Mouse (Mus musculus) adrenal gland, adult 8-10 months (tissue): Measurements from ENCODE around the gene Pex14. TPM values are rescaled to one million over a fixed set of nuclear protein-coding genes. Genes with fewer than 3 reads are reported as not detected.

Experiments
- DNase-seq: peaks from one replicate; pipeline ENCODE4 v3.0.0; 2022
- total RNA-seq, 4 experiments: library from RNA; stranded (reverse); gene quantifications; 2 replicates each; pipeline ENCODE4 v1.2.4; 2022

The Pex14 gene
- total RNA-seq, 4 experiments from 2014 or later = 63.2 to 74.7 (median 67.3) TPM

DNA sequence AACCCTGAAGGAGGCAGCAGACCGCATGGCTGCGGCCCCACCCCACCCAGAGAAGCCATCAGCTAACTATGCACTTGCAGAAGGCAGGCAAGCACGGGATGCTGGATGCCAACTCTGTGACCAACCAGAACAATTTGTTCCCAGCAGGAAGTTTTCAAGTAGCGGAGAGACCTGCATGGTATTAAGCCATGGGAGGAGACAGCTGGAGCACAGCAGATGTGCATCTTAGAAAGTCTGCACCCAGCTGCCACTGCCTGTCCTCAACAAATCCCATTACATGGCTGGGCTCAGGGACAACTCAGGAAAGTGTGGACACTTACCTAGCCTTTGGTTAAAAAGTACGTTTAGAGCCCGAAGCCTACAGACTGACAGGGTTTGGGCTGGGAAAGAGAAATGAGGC is 117.4 kb downstream of the Pex14 start:
- DNase-seq = no peak

DNA sequence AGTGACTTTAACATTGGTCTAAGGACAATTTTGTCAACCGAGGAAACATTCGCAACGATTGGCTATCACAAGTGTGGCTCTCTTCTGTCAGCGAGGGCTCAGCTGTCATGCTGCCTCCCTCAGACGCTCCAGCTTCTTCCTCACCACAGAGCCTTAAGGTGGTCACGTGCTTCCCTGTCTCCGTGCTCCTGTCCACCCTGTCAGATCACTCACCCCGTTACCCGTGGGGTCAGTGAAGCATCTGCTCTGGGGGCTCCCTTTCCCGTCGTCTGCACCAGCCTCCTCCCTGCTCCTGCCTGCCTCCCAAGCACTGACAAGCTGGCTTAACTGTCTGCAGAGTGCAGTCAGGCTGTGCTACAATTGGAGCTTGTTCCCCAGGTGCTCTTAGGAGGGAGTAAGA is 119.8 kb downstream of the Pex14 start:
- DNase-seq = no peak

DNA sequence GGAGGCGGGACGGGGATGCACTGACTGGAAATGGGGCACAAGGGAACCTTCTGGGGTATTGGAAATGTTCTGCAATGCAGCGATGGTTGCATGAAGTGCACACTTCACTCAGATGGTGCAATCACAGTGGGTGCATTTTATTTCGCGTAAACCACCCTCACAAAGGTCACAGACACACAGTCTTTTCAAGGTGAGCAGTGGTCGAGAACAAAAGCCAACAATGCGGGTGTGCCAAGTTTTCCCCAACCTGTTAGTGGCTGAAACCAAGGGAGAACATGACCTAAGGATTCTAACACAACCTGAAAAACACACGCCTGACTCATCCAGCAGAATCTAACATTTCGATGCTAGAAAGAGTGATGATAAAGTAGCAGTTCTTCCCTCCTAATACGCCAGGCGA is 120.8 kb downstream of the Pex14 start:
- no peak for DNase-seq

DNA sequence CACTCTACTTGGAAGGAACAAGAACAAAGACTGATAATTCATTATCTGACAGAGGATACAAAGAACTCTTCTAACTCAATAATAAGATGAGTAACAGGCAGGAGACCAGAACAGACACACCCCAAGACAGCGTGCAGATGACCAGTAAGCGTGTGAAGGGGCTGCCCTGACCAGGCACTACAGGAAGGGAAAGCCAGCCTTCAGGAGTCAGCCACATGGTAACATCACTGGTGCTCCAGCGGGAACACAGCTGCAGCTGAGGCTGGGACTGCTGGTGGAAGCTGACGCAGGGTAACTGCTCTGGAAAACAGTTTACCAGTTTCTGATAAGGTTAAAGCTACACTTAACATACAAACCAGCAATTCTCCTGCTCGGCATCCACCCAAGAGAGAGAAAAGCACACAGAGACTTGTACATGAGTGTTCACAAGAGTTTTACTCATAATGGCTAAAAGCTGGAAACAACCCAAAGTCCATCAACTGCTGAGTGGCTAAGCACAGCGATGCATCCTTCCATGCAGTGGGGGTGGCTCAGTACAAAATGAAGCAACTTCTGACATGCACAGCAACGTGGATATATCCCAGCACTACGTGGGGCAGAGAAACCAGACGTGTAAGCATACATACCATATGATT is 121.3 kb downstream of the Pex14 start:
- no peak for DNase-seq

DNA sequence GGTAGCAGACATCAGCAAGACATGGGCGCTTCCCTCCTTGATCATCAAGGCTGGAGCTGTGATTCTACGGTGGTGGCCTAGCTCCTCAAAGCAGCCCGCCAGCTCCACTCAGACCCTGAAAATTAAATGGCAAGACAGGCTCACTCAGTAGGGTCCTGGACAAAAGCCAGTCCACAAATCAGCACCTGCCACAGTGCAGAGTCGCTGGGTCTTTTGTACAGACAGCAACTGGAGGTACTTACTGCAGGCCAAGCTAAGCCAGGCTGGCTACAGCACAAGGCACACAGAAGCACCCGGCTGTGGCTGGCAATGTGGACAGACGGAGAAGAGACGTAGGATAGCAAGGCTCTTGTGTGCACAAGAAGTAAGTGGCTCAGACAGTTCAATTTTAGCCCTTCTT is 124.8 kb downstream of the Pex14 start:
- no peak for DNase-seq

DNA sequence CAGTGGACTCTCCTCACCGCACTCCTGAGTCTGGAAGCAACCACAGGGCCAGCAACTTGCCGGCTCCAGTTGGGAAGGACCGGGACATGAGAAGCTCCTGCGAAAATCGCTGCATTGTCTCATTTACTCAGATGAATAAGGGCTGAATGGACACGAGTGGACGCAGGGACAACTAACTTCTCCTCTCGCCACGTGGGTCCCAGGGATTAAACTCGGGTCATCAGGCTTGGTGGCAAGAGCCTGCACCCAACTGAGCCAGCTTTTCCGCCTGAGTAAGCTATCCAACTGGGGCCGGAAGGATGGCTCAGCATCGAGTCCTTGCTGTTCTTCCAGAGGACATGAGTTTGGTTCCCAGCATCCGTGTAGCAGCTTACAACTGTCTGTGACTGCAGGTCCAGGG is 126.3 kb downstream of the Pex14 start:
- no peak for DNase-seq

DNA sequence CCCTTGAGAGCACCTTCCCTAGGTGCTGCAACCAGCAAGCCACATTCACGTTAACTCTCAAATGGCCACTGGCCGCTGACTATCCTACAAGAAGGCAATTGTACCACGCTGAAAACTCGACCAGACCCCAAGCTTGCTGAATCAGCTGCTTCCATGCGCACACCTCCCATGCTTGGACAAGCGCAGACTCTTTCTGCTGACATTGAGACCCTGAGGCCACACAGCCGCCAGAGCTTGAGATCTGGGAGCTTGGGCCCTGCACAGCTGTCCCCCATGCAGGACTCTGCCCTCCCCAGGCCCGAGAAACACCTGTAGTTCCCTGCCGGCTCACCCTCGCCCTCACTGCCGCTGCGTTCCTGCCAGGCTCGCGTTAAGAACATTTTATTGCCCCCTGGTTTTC is 127.0 kb downstream of the Pex14 start:
- no peak for DNase-seq

DNA sequence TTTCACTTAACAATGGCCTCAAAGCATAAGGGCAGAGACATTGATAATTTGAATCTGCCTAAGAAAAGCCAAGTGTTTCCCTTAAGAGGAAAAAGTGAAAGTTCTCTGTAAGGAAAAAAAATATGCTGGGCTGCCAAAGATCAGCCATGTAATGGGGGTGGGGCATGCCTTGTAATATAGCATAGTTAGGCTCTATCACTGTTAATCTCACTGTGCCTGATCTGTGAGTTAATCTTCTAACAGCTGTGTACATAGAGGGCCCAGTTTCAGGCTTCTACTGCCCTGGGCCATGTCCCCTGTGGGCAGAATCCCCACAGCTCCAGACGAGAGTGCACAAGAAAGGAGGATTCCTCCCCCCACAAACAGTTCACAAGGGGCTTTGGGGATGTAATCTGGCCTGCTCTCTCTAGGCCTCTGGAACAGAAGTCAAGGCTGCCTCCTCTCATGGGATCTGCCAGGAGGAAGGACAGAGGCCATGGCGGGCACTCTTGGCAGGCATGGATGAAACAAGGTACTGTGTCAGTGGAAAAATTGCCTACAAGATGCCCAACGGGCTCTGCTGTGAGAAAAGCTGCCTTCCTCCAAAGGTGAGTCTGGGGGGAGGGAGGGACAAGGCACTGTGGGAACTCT is 127.9 kb downstream of the Pex14 start:
- no peak for DNase-seq

DNA sequence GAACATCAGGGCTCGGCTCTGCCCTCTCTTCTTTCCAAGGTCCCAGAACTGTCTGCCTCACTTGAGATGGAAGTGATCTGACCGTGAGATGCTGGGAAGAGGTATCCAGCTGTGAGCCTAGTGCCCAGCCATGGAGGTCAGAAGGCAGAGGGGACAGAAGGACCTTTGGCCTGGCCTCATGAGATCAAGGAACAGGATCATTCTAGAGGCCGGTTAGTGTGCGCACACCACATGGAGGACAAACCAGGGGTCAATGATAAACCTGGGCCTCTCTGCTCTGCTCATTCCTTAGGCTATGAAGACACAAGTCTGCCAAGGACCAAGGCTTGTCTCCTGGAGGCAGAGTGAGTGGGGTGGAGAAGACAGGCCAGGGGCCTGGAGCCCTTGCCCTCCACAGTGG is 128.9 kb downstream of the Pex14 start:
- no peak for DNase-seq

DNA sequence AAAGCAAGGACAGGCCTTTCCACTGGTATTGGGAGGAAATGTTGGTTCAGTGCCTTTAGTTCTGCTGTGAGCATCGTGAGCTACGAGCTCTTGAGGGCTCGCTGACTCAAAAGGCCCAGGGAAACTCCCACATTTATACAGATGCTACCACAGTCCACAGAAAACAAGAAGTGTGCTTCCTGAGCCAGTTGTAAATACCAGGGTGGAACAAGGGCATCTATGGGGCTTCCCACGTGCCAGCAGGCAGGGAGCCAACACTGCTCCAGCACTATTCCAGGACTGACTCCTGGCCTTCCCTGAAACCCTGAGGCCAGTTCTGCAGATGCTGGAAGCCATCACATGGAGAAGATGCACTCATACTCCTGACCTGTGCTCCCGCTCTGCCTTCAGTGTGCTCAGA is 130.1 kb downstream of the Pex14 start:
- DNase-seq = no peak

DNA sequence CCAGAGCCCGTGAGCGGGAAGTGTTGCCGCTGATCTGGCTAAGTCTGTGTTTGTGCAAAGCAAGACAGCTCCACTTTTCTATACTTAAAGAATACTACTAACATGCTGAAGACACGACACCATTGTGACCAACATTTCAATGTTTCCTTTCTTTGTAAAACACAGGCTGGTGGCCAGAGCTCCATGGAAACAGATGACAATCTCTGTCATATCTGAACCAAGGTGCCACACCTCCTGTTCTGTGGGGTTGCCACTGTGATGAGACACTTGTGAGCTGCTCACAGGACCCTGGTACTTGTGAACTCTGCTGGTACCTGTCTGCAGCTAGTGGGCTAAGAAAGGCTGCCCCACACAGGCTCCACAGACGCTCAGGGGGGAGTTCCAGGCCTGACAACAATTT is 130.8 kb downstream of the Pex14 start:
- no peak for DNase-seq

DNA sequence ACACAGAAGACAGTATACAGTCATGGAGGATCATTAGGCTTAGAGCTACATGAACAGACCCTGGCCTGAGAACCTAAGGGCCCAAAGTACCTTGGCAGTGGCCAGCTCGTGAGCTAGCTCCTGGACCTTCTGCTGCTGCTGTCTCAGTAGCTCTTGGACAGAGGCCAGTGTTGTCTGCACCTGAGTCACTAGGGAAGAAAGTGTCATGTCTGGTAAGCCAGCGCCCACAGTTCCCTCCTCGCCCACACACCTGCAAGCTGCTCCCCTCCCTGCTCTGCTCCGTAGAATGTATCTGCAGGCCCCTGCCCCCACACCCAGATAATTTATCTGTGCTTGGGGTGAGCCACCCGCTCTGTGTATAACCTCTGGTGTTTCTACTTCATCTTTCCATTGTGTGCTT is 133.5 kb downstream of the Pex14 start:
- no peak for DNase-seq

DNA sequence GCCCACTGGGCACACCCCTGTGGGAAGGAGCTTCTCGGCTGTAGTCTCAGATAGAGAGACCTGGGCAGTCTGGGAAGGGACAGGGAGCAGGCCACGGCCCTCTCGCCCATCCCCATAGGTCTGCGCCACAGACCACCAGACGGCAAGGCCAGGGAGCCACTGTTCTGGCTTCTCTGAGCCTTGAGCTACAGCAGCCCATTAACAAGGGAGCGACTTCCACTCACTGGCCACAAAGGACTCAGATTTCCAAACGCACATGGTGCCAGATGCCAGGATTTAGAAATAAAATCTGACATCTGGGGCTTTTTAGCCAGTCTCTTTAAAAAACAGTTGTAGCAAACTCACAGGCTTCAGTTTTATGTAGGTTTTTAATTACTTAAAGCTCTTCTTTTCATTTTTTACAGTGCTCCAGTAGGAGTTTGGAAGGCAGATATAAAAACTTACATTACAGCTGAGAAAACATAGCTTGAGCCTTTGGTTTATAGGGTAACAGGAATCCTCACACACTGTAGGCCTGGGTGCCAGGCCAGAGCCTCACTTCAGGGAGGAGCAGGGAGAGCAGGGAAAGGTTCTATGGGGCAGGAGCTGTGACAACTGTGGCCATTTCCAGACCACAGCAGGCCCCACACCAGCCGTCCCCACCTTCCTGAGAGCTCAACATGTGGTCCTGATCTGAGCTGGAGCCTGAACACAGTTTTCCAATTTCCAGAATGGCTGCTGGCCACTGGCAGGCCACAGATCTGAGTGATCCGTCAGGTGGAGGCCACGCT is 134.9 kb downstream of the Pex14 start:
- no peak for DNase-seq

DNA sequence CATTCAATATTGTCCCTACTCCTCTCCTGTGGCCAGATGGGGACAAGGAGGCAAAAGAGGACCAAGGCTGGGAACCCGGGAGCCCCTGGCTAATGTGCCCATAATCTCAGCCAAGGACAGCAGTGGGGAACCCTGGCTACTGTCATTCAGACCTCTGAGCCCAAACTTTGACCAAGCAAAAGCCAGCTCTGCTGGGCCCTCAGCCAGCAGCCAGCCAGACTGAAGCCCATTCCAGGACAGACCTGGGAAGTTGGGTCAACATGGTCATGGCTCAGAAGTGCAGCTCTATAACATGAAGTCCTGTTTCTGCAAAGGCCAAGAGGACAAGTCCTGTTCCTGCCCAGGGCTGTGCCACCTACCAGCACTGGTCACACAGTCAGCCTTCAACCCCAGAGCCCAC is 137.6 kb downstream of the Pex14 start:
- no peak for DNase-seq

DNA sequence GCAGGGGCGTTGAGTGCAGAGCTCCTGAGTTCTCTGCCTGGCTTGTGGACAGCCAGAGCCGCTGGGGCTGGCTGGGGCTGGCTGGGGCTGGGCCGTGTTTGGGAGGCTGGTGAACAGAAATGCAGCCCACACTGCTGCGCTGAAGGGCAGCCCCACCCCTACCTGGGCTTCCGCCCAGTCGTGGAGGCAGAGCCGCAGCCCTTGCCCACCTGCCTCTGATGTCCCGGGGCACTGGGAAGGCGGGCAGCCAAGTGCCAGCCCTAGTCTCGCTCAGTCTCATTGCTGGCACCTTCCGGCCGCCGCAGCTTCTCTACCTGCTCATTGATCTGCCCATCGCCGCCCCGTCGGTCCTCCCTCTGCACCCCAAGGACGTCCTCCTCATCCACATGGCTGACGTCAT is 138.6 kb downstream of the Pex14 start:
- DNase-seq = no peak

DNA sequence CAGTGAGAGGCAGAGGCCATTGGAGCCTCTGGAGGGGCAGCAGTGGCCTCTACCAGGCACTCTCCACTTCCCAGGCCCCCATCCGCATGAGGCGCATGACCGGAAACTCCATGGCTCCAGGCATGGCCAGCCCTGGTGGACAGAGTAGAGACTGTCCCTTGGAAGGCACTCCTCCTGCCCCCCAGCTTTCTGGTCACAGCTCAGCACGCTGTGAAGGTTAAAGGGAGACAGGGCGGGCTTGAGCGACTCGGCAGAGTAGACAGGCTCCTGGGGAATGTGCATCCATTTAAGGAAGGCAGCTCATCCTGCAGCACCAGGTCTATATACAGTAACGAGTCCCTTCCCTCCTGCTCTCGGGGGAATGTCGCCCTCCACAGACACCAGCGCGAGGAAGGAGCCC is 139.7 kb downstream of the Pex14 start:
- no peak for DNase-seq

DNA sequence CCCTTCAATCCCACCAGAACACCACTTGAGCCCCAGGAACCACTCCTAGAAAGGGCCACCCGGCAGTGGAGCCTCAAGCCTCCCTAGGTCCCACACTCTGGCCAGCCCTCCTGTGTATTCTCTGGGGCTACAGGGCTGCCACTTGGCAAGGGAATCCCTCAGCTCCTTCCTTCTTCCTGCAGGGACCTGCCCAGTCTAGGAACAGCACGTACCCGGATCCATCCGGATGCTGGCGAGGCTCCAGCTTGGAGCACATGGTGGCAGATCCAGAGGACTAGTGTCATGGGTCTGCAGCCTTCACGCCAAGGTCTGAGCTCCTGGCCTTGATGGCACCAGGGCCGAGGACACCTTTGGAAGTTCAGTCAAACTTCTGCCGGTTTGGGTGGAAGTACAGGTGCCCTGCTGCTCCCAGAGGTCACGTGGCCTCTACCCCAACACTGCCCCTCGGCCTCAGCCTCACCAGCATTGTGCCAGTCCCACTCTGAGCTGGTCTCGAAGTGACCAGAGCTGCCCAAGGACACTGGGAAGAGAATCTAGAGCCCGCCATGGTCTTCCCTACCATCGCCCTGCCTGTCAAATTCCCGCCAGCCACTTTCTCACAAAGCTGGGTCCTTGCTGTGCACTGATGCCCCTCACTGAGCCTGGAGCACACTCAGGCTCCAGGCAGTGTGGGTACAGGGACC is 144.4 kb downstream of the Pex14 start:
- DNase-seq = peak; percentile 89

DNA sequence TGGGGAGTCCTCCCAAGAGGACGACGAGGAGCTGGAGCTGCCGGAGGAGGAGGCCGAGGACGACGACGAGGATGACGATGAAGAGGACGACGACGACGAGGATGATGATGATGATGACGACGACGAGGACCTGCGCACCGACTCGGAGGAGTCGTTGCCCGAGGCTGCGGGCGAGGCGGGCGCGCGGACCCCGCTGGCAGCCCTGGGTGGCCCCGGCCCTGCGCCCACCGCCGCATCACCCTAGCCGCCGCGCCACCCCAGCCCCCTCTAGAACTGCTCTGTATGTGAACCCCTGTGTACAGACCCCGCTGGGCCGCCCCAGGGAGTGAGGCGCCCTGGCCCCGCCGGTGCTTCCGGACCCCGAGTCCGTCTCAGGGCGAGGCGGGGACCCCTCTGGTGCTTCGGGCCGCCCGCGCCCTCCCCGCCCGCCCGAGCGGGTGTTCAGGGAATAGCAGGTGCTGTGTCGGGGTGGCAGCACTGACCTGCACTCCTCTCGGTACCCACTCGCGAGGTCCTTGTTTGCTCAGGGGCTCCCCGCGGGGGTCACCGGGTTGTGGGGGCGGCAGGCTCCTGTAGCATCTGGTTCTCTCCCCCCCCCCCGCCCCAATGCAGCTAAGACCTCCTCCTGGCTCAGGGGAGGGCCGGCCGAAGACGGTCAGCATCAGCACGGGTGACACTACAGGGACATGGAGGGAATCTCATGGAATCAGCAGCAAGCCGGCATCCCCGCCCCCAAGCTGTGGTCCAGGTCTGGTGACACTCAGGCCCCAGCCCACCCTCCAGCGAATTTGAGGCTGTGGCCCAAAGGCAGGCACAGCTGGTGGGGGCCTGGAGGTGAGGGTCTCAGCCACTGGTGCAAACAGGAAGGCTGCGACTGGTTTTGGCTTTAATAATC is 147.1 kb downstream of the Pex14 start:
- DNase-seq = no peak

DNA sequence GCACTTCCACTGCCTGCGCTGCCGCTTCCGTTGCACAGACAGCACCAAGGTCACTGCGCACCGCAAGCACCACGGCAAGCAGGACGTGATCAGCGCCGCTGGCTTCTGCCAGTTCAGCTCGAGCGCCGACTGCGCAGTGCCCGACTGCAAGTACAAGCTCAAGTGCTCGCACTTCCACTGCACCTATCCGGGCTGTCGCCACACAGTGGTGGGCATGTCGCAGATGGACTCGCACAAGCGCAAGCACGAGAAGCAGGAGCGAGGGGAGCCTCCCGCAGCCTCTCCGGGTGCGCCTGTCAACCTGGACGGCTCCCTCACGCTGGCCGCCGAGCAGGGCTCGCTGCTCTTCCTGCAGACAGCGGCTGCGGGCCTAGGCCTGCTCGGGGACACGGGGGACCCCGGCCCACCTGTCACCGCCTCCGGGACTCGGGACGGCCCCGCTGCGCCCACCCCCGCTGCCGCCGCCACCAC is 147.8 kb downstream of the Pex14 start:
- peak; percentile 61 for DNase-seq

DNA sequence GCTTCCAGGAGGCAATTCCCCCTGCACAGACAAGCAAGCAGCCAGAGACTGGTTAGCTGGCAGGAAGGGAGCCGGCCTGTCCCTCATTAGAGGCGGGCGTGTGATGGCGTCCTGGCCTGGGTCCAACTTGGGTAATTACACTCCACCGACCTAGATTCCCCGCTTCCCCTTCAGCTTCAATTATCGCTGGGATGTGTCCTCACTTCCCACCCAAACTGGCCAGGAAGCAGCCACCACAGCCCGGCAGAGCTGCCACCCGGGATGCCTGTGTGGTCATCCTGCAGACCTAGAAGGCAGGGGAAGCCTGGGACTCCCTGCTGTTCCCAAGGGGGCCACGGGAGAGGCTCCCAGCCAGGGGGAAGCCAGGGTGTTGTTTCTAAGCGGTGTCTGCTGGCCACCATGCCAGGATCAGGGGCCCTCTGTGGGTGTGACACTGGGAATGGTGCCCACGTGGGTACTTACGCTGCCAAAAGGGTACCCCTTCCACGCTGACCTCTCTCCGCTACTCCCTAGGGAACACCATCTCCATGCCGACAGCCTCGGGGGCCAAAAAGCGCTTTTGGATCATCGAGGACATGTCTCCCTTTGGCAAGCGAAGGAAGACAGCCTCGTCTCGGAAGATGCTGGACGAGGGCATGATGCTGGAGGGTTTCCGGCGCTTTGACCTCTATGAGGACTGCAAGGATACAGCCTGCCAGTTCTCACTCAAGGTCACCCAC is 148.6 kb downstream of the Pex14 start:
- no peak for DNase-seq

DNA sequence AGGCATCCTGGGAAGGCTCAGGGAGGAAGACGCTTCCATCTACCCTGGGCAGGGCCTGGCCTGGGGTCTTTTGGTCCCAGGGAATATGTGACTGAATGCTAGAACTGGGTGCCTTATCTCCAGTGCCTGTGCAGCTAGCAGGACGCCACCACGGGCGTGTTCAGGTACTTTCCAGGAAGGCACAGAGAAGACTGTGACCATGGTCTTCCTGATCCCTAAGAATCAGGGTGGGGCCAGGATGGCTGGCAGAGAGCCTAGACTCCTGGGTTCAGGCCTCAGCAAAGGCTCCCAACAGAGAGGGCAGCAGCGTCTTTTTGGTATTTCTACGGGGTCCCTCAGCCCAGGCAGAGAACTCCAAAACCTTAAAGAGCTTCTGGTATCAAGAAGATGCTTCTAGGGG is 149.2 kb downstream of the Pex14 start:
- no peak for DNase-seq
